Mouse (Mus musculus) megakaryocyte, embryonic 14.5 days (primary cell): ENCODE data around the gene Ltbp3.

Experiments
- FLI1 ChIP-seq: IDR thresholded peaks from 2 replicates; pipeline ENCODE4 v1.6.1; 2012; ENCODE audit warnings: low read length, inconsistent platforms, mixed read lengths
- GATA1 ChIP-seq: IDR thresholded peaks from 3 replicates; pipeline ENCODE4 v1.6.1; 2012; ENCODE audit warnings: mixed read lengths, low read length, inconsistent platforms, borderline replicate concordance

- no peak for TF ChIP-seq GATA1
- no peak for TF ChIP-seq FLI1
These were observed 35.7 kb upstream of the Ltbp3 start for GRCm38 (mm10) chr19:5704801-5705571.
